Mouse (Mus musculus) liver, postnatal 0 days (tissue): Measurements from ENCODE around the gene Lamp3.

Experiments
- CTCF ChIP-seq: sonication (generic); IDR thresholded peaks from 2 replicates; pipeline ENCODE4 v1.5.1; 2016; ENCODE audit warnings: antibody characterized with exemption, low read depth
- EP300 ChIP-seq: IDR thresholded peaks from 2 replicates; pipeline ENCODE4 v1.6.1; 2016; ENCODE audit warnings: antibody characterized with exemption, low read depth, mild to moderate bottlenecking

DNA sequence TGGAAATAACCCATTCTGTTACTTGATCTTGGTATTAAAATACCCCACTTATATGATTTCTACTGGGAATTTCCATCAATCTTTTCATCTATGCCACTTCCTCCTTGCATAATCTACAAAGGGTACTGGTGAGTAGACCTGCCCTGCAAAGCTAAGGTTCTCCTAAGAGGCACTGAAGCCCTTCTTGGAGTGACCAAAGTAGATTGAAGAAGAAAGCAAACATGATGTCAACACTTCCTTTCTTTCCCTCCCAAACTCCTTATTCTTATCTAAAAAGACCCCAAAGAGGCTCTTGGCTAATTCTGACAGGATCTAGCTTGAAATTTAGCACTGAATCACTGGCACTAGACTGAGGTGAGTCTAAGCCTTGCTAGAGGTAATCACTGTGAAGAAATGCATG lies 7.0 kb downstream of the Lamp3 start:
- TF ChIP-seq CTCF, result no peak
- TF ChIP-seq EP300, result no peak
